Mouse (Mus musculus) T-helper 17 cell (primary cell): ENCODE measurements at regions not wholly inside any gene's neighbourhood (a gene's known extent, or its start where the extent isn't known, plus 50 kb on each side); places are given as distances from the start of the nearest gene placed in this dataset.

Experiments used
- in situ Hi-C, 2 experiments: fragments of 300-600 bp; cut with MboI, MseI; formaldehyde crosslinking; loops; 1 replicate in 1 of 2; 2 replicates in 1 of 2; pipeline ENCODE4 v1.15.1; 2025; ENCODE audit warnings: high pct_unique_total_duplicates in 2 of 2

DNA sequence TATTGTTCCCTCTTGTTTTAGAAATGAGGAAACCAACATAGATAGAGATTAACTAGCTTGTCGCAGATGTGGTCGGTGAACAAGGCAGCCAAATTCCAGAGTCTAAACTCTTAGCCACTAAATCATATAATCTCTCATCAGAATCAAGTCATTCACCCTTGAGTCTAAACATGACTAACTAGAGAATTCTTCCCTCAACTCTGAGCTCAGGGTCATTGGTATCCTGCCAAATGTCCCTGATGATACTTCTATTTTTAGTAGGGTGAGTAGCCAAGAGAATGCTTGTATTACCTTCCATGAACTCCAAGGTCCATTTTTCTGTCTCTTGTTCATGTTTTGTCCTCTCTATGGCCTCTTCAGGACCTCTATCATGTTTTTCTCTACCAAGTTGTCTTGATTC, 174.9 kb upstream of the Tars start:
- in situ Hi-C loops: loop anchor here in 1 of 2 experiments (10.0 kb wide), 1 partner anchor 1030 kb away; no protein-coding TSS in a partner anchor

DNA sequence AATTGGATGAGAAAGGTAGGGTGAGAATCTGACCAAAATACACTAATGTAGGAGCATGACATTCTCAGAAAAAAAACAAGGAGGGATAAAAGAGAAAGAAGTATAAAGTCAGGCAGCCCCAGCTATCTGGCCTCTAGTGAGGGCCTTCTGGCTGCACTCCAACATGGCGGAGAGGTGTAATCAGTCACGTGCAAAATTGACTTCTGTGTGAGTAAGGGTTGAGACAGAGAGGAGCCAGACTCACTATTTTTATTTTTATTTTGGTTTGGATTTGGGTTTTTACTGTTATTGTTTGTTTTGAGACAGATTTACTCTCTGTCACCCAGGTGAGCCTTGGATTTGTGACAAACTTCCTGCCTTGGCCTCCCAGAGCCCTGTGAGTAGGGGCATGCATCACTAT, 174.0 kb upstream of the Tars start:
- in situ Hi-C loops: loop anchor here in 1 of 2 experiments (10.0 kb wide), 1 partner anchor 1029 kb away; no protein-coding TSS in a partner anchor

DNA sequence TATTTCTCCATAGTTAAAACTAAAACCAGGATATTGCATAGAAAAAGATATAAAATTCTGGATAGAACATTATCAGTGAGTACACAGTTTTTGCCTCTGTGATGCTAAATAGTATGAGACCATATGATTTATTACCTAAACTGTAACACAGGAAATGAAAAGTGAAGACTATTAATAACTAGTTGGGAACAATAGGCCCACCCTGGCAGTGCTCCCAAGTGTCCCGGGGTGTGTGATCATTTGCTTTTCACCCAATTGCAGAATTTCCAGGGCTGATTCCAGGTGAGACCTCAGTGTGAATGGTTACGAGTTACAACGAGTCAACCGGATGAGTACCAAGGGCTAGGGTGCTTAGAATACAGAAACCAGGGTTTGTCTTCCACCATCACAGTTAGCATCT, 172.6 kb upstream of the Tars start:
- in situ Hi-C loops: loop anchor here in 1 of 2 experiments (10.0 kb wide), 1 partner anchor 1027 kb away; no protein-coding TSS in a partner anchor

DNA sequence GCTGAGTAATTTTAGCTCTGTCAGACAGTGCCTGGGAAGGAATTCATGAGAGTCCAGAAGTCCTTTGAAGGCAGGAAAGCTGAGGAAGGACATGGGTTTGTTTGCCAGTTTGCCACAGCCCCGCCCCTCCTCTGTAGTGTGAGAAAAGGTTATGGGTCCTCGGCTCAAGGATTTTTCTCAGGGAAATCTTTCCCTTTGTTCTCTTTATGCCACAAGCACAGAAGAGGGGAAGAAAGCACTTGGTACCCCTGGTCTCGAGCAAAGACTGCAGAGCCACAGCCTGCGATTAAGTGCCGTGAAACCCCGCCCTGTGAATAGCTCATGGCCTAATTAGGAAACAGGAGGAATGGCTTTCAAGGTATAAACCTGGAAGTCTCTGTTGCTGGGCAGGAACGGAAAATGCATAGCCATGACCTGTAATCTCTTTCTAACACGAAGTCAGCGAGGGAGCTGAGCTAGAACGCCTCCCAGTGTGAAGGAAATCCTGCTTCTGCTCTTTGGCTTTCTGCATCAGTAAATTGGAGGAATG, 166.1 kb upstream of the Tars start:
- in situ Hi-C loops: no loop called here

DNA sequence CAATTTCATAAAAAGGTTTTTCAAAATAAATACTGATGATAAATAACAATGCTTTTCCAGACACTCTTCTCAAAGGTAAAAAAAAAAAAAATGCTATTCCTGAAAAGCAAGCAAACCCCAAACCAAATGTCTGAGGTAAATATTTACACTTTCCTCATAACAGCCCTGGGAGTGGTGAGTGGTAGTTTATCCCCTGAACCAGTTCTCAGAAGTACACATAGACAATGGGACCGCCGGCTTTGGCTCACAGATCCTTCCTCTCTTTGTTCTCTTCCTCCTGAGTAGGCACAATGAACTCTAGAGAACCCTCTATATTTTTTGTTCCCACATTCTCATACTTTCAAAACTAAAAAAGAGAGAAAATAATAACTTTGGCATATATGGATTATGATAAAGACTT, 153.1 kb upstream of the Tars start:
- in situ Hi-C loops: no loop called here

DNA sequence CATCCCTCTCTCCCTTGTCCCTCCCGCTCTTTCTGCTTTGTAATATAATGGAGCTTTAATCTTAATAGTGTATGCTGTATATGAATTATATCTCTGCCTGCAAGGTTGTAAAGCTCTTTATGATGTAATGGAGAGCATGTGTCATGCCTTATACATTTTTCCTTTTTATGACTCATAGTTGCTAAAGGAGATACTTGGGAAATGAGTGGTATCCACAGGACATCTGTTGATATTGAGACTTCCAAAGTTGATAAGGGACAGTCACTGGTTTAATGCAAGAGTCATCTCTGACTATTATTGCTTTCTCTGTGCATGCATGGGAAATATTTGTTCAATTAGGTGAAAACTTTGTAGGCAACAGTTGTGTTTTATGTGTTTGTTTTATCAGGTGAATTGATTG, 152.6 kb upstream of the Tars start:
- in situ Hi-C loops: no loop called here

DNA sequence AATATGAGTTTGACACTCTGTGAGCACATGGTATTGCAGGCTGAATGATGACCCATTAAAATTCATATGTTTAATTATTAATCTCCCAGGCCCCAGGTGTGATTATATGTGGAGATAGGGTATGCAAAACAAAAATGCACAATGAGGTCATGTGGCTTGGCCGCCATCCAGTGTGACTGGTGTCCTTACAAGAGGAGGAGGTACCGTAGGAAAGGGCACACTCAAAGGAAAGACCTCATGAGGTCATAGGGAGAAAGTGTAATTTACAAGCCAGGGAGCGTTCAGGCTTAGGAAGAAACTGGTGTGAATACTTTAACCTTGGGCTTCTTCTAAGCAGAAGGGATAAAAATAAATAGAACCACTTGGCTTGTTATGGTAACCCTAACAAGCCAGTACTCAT, 140.0 kb upstream of the Tars start:
- in situ Hi-C loops: no loop called here

DNA sequence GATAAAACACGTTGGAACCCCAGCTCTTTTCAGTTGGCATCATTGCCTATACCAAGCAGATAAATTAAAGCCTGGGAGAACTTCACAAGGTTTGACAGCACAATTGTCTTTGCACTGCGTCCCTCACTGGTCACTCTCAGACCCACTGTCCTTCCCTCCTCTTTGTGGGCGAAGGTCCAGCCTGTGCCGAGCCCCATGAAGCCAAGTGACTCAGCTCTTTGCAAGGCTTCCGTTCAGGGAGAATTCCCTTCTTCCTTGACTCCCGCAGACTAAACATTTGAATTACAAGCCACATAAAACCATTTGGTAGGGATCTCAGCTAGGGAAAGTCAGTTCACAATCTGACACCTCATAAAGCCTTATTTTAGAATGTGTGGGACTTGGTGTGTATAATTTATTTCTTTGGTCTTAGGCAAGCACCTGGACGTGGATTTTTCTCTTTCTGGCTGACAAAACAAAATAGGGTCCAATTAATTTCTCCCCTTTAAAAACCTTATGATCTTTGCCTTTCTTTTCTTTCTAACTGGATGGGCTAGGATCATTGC, 136.7 kb upstream of the Tars start:
- in situ Hi-C loops: no loop called here

DNA sequence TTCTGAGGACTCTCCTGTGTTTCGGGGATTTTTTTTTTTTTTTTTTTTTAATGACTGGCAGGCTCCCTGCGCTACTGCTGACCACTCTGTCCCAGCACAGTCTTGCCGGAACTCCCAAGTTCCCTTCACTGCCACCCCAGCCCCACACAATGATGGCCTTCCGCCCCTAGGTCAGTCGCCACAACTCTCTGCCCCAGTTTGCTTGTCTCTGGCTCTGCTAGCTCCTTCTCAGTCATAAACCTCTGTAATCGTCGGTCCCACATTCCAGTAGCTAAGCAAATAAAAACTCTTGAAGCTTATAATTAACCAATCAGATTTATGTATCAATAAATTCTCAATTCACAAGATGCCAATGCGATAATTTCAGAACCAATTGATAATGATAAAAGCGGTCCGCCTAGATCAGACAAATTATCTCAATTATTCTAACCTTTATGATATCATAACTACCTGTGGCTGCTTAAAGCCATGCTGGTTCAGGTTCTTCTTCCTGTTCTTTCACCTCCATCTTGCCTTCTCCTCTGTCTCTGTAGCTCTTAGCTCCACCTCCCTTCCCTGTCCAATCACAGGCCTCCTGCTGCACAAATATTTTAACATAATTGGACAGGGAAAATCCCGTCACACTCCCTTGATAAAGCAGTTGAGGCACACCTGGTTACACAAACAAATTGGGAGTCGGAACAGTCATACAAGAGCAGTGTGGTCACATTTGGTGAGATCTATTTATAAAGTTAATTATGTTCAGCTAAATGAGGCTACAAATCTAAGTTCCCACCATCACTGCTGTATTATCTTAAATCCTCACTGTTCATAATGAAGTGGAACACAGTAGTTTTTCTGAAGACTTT, 135.2 kb upstream of the Tars start:
- in situ Hi-C loops: no loop called here

DNA sequence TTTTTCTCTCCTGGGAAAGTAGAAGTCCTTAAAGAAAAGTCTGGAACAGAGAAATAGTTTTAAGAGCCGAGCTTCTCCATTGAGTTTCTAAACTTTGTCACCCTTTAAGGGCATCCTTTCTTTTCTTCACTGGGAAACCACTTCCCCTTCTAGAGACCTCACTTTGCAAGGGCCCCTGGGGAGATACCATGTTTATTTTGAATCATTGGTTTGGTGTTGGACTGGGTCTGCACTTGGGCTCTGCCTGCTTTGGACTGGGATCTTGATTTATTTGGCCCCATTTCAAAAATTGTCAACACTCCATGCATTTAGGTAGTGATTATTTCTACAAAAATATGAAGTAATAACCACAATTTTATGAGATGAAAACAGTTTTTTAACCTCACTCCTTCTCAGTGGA, 134.2 kb upstream of the Tars start:
- in situ Hi-C loops: no loop called here

DNA sequence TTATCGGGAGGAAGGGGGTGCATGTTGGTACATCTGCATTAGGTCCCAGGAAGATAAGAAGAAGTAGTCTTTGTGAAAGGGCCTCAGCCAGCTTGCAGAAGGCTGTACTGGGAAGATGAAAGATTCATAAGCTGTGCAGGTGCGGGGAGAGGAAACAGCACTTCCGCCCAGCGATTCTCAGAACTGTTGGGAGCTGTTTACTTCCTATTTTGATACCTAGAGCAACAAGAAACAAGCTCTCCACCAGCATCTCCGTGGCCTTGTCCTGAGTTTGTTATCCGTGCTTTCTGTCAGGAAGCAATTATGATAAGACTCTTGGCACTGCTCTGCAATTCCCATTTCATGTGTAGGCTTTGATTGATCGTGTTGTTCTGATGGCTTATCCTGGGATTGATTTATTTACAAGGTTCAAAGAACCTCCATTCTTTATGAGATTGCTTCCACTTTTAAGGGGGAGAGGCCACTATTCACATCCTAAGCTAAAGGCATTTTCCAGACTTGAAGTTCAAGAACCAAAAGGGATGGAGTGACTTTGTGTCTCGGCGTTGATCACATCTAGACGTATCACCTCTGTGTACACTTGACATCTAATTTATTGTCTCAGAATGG, 133.6 kb upstream of the Tars start:
- in situ Hi-C loops: no loop called here

DNA sequence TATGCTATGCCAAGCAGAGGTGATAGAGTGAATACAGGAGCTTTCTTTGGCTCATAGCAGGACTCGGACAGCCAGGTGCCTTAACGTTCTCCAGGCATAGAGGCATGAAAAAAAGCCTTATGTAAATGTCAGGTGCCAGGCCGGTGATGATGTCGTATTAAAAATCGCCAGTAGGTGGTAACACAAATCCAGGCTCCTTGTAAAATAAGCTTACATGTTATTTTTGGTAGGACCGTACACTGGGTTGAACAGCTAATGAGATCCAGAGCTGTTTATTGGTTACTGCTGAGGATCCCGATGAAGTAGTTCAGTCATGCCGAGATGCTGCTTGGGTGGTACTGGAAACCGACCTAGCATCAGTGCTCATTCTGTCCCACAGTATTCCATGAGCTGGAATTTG, 133.1 kb upstream of the Tars start:
- in situ Hi-C loops: no loop called here

DNA sequence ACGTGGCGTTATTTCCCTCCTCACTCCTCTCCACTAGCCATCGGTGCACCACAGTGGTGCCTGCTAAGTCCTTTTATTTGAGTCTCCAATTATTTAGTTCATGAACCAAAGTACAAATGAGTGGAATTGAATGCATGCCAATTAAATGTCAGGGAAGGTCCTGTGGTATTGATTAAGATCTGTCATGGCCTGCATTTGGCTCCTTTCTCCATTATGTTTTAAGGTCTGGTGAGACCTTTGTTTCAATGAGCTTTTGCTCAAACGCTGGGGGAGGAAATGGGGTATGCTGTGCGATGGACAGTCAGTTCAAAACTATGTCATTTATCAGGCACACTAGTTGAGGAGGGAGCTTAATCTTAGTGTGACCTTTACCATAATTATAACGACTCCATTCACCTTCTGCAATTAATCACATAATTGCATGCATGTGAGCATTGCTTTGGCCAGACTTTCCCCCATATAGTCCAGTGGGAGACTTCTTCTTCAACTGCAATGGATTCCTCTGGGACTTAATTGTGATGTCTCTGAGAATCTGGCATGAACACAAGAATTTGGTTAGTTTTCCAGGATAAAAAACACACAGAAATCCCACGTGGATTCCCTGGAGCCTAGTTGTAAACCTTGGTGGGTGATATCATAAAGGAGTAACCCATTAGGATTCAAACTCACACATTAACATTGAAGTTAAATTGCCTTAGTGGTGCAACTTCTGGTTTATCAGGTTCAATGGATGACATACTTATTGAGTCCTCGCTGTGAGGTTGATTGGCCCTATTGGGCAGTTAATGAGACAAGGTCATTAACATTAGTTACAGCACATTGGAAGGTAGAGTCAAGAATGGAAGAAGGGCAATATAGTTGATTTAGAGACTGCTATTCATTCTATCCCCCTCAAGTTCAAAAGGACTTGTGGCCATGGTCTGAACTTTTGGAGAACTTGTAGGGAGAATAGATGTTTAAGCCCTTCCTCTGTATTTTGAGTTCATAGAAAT, 130.7 kb upstream of the Tars start:
- in situ Hi-C loops: no loop called here

DNA sequence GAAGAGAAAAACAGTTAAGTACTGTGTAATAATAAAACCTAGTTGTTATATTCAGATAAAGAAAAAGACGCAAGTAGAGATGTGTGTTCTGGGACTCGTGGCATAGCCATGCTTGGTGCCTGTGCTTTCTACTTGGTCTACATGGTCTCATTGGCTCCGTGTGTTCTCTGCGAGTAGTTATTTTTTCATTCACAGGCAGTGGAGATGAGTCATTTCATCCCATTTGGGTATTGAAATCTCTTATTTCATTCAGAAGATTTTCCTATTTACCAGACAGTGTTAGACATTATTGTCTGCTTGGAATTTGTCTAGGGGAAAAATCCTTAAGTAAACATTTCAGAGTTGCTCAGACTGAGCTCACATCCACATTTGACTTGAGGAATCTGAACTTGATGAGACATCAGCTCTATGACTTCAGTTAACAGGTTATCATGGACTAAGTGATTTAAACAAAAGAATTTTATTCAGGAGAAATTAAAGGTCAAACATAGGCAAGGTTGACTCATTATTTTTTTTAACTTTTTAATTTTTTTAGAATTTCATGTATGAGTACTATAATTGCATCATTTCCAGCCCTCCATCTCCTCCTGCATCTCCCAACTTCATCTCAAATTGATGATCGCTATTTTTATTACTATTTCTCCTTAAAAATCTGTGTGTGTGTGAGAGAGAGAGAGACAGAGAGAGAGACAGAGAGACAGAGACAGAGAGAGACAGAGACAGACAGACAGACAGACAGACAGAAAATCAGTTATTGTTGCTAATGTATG, 125.1 kb upstream of the Tars start:
- in situ Hi-C loops: no loop called here

DNA sequence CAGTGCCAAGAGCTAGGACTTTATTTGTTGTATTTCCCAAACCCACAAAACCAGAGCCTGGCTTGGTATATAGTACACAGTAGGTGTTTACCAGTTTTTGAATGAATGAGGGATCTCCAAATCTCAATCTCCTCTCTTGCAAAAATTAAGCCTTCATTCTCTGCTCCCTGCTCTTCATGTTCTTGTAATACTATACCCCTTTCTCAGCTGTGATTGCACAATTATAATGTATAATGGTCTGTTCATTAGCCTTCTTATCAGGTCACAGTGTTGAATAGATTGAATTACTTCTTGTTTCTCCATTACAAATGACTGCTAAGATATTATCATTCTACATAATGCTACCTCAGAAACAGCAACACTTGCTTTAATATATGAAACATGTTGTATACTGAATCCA, 119.1 kb upstream of the Tars start:
- in situ Hi-C loops: no loop called here

DNA sequence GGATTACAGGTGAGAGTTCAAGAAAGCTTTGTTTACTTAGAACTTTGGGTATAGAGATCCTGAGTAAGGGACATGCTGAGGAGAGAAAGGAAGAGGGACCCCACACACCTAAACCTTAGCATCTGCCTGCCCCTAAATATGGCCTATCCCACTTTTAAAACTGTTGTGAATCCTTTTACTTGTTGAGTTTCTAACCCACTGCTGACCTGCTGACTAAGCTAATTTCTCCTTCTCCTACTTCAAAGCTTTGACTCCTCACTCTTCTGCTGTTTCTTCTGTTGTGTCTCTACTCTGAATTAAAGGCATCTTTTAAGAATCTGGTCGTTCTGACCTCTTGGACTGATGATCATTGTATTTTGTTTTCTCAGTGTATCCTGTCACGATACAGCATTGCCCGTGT, 118.4 kb upstream of the Tars start:
- in situ Hi-C loops: no loop called here

DNA sequence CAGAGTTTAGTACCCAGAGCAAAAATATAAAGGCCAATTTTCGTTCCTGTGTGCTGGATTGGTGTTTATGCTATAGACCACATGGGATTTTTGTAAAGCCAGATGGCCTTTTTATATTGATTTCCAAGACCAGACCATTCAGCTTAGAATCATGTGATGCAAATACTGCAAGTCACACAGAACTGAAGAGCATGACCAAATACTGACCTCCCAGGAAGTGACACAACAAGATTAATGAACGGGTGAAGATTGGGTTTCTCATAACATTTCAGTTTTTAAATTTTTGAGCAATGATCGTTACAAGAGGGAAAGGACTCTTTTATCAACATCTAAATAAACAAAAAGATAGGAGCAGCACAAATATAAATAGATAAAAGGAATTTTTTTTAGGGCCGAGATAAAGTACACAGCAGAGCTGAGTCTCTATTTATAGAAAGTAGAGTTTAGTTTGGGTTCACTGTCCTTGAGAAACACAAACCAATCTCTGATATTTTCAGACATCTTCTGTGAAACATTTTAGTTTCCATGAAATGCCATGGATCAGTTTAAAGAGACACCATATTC, 105.7 kb upstream of the Tars start:
- in situ Hi-C loops: loop anchor here in 1 of 2 experiments (10.0 kb wide), 1 partner anchor 560 kb away; no protein-coding TSS in a partner anchor

DNA sequence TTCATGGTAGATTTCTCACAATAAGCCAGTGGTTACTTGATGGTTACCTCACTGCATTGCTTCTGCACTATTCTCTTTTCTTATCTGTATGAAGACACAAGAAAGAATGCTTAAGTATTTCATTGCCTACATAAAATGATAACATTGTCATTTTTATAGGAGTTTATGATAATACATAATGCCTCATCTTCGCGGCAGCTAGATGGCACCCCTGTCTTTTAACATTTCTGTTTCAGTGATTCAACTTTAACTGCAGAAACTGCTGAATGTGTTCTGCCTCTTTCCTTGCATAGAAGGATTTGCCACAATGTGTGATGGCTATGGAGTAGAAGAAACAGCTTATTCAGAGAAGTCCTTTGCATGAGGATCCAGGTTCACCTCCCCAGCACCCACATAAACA, 97.0 kb upstream of the Tars start:
- in situ Hi-C loops: no loop called here

DNA sequence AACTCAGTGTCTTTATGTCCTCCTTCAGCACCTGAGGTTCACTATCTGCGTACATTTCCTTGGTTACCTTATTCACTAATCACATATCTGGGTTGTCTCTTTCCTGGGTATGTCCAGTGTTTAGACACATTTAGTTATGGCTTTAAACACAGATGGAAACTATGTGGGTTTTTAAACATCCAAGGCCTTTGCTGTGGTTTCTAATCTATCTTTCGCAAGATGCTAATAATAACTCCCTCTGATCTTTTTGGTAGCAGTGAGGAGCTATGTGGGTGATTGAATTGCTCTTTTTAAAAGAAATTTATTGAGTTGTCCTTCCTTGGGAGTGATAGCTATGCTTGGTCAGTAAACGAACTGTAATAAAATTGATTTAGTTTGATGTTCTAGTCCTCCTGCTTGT, 89.7 kb upstream of the Tars start:
- in situ Hi-C loops: no loop called here

DNA sequence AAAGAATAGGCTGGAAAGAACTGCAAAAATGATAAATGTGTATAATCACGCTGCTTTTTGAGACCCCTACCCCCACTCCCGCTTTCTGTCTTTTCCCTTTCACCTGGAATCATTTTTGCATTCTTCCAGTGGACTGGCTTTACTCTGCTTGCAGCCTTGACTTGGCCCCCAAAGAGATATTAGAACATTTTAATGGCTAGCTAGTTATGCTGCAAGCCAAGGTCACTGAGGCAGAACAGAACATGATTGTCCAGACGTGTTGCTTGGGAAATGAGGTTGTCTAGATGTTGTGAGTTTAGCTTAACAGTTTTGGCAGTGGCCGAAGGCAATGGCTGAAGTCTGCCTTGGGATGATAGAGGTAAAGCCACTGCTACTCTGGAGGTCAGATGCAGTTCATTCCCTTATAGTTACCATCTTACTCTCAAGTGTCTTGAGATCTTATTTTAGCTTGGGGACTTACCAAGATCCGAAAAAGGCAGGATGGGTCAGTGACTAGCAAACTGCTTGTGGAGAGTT, 87.9 kb upstream of the Tars start:
- in situ Hi-C loops: no loop called here
